Mouse (Mus musculus): ENCODE measurements at regions not wholly inside any gene's neighbourhood (a gene's known extent, or its start where the extent isn't known, plus 50 kb on each side); places are given as distances from the start of the nearest gene placed in this dataset.

GRCm38 (mm10) chr10:31242442-31242966 is 70.7 kb upstream of the Hddc2 start:
- H3K27me3 ChIP-seq (replicated peaks): no peaks in the 10 kb centered on the region
- no peaks in the 10 kb centered on the region for H3K79me2 ChIP-seq (replicated peaks; ENCODE audit: control insufficient read depth, extremely low read depth, insufficient read depth, poor library complexity, severe bottlenecking)
- in situ Hi-C loops (cut with MboI; ENCODE audit: low pct_ligation_motif_present, low pct_unique_long_range_greater_than_20kb, low sequenced_read_pairs): no loop called here
- DNase-seq (ENCODE audit: extremely low read depth): no peak
- no peak overlapping the region for H3K27ac ChIP-seq (ENCODE audit: insufficient read depth, low read depth)
- H3K9ac ChIP-seq (ENCODE audit: insufficient read depth, low read depth): no peak overlapping the region
- H3K4me1 ChIP-seq (ENCODE audit: control insufficient read depth in 1 of 2, insufficient read depth in 2 of 2): peaks cover 0 to 8% of the 10 kb centered on the region in 2 experiments; a peak in 2 of 4 replicates
- no peaks in the 10 kb centered on the region for H3K9me3 ChIP-seq (replicated peaks; ENCODE audit: low read length)
- TF ChIP-seq CHD2 (IDR thresholded peaks at IDR 0.05; ENCODE audit: low read length) (no peak), BHLHE40 (IDR thresholded peaks at IDR 0.05; ENCODE audit: low read depth, low read length) (no peak), IRF4 (IDR thresholded peaks at IDR 0.05; ENCODE audit: low read depth, low read length) (no peak), UBTF (IDR thresholded peaks at IDR 0.05; ENCODE audit: low read depth, low read length) (no peak), JUN (IDR thresholded peaks at IDR 0.05; ENCODE audit: insufficient read depth, low read depth, low read length) (no peak), MXI1 (IDR thresholded peaks at IDR 0.05; ENCODE audit: low read depth, low read length) (no peak), MAX (IDR thresholded peaks at IDR 0.05; ENCODE audit: low read length) (no peak), MAZ (IDR thresholded peaks at IDR 0.05; ENCODE audit: low read depth, low read length) (no peak), KAT2A (IDR thresholded peaks at IDR 0.05; ENCODE audit: insufficient replicate concordance, low read length) (no peak), SMC3 (IDR thresholded peaks at IDR 0.05; ENCODE audit: low read depth, low read length) (no peak), ZNF384 (IDR thresholded peaks at IDR 0.05; ENCODE audit: low read depth, low read length) (no peak), PAX5 (IDR thresholded peaks at IDR 0.05; ENCODE audit: low read length) (no peak), ETS1 (conservative IDR thresholded peaks at IDR 0.05; ENCODE audit: low read depth, low read length) (no peak)
- H3K36me3 ChIP-seq (replicated peaks in 1 of 2; ENCODE audit: control insufficient read depth in 1 of 2, insufficient read depth in 1 of 2, low read length in 1 of 2): no peaks in the 10 kb centered on the region
- H3K4me3 ChIP-seq (replicated peaks in 1 of 3; ENCODE audit: low read depth in 2 of 3, low read length in 2 of 3, poor library complexity in 1 of 3): no peak overlapping the region
- dilution Hi-C loops (cut with MboI; ENCODE audit: extremely low pct_ligation_motif_present, extremely low pct_unique_long_range_greater_than_20kb, low sequenced_read_pairs): no loop called here
- H3K4me2 ChIP-seq (ENCODE audit: insufficient read depth, low read depth, poor library complexity, severe bottlenecking): no peak overlapping the region

- in situ Hi-C loops (cut with MboI; ENCODE audit: low pct_ligation_motif_present, low pct_unique_long_range_greater_than_20kb, low sequenced_read_pairs) (no loop called here), dilution Hi-C loops (cut with MboI; ENCODE audit: extremely low pct_ligation_motif_present, extremely low pct_unique_long_range_greater_than_20kb, low sequenced_read_pairs) (no loop called here)
- H3K9me3 ChIP-seq (replicated peaks; ENCODE audit: low read length): peaks cover 6% of the 10 kb centered on the region
- no peak overlapping the region for H3K27ac ChIP-seq (ENCODE audit: insufficient read depth, low read depth)
- no peaks in the 10 kb centered on the region for H3K4me1 ChIP-seq (ENCODE audit: control insufficient read depth in 1 of 2, insufficient read depth in 2 of 2)
- H3K9ac ChIP-seq (ENCODE audit: insufficient read depth, low read depth): no peak overlapping the region
- H3K4me3 ChIP-seq (replicated peaks in 1 of 3; ENCODE audit: low read depth in 2 of 3, low read length in 2 of 3, poor library complexity in 1 of 3): no peak overlapping the region
- no peaks in the 10 kb centered on the region for H3K27me3 ChIP-seq (replicated peaks)
- no peak for DNase-seq (ENCODE audit: extremely low read depth)
- no peaks in the 10 kb centered on the region for H3K36me3 ChIP-seq (replicated peaks in 1 of 2; ENCODE audit: control insufficient read depth in 1 of 2, insufficient read depth in 1 of 2, low read length in 1 of 2)
- no peak overlapping the region for H3K4me2 ChIP-seq (ENCODE audit: insufficient read depth, low read depth, poor library complexity, severe bottlenecking)
- TF ChIP-seq ELF1 (IDR thresholded peaks at IDR 0.05; ENCODE audit: low read depth, low read length): no peak
- H3K79me2 ChIP-seq (replicated peaks; ENCODE audit: control insufficient read depth, extremely low read depth, insufficient read depth, poor library complexity, severe bottlenecking): no peaks in the 10 kb centered on the region
These were observed 60.4 kb upstream of the Hddc2 start for GRCm38 (mm10) chr10:31252584-31253381.

Data from CH12.LX (cell line).